Mouse (Mus musculus): Measurements from ENCODE around the gene Thbd. TPM values are rescaled to one million over a fixed set of nuclear protein-coding genes. Genes with fewer than 3 reads are reported as not detected.

Thbd gene
- polyA plus RNA-seq, 1 experiment from 2014 or later: 13.4 TPM

- H3K36me3 ChIP-seq: no peaks in the 10 kb centered on the region
- no peaks in the 10 kb centered on the region for H3K9me3 ChIP-seq (replicated peaks)
- H3K4me1 ChIP-seq: no peaks in the 10 kb centered on the region
- no peak overlapping the region for H3K4me3 ChIP-seq
- no peak overlapping the region for H3K4me2 ChIP-seq (replicated peaks)
- no peaks in the 10 kb centered on the region for H3K27me3 ChIP-seq
- H3K27ac ChIP-seq: no peak overlapping the region
- H3K9ac ChIP-seq: no peak overlapping the region
- ATAC-seq (ENCODE audit: low FRiP score): no peak
- 76% methylated on average over 2 of the region's 2 CpGs for WGBS
Observed at GRCm38 (mm10) chr2:148373602-148374071, 34.4 kb downstream of the Thbd start.

- ATAC-seq (ENCODE audit: low FRiP score): no peak
- Histone ChIP-seq H3K4me3 (no peak overlapping the region), H3K9me3 (replicated peaks) (no peaks in the 10 kb centered on the region), H3K27ac (no peak overlapping the region), H3K27me3 (no peaks in the 10 kb centered on the region), H3K4me2 (replicated peaks) (no peak overlapping the region), H3K36me3 (no peaks in the 10 kb centered on the region), H3K4me1 (no peaks in the 10 kb centered on the region), H3K9ac (no peak overlapping the region)
- WGBS: 75% methylated on average over 4 of the region's 4 CpGs
Observed at GRCm38 (mm10) chr2:148371743-148372630, 36.0 kb downstream of the Thbd start.

DNA sequence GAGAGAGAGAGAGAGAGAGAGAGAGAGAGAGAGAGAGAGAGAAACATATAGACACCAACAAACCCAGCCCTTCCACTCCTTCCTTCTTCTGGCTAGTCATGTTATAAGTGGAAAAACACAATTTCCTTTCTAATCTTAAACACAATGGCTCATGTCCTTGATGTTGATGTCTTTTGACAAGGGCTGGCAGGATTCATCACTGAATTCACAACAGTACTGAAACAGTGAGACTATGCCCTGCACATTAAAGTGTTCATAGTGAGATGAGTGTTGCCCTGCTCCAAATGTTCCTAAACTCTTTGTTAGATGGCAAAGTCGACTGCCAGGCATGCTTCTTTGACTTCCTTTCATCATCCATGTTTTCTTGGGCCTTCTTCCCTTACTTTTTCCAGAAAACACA lies 42.8 kb downstream of the Thbd start:
- 37% methylated on average over 1 of the region's 1 CpGs for WGBS
- Histone ChIP-seq H3K9me3 (replicated peaks) (no peaks in the 10 kb centered on the region), H3K36me3 (no peaks in the 10 kb centered on the region), H3K27ac (no peak overlapping the region), H3K9ac (no peak overlapping the region), H3K27me3 (no peaks in the 10 kb centered on the region), H3K4me3 (no peak overlapping the region), H3K4me2 (replicated peaks) (no peak overlapping the region), H3K4me1 (no peaks in the 10 kb centered on the region)
- no peak for ATAC-seq (ENCODE audit: low FRiP score)

DNA sequence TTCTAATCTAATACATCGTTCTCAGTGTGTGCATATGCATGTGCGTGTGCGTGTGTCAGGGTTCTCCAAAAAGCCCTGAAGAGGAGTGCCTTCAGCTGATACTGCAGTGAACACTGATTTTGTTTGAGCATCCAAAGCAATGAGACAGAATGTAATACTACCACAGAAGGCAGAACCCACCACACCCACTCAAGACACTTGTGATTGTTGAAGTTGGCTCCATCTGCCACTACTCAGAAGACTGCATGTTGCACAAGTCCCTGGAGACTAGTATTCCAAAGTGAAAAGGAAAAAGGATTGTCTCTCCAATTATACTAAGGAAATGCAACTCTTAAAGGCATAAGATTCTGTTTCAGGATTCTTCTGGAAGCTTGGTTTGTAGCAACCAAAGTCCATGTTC lies 43.5 kb downstream of the Thbd start:
- no peak overlapping the region for H3K4me3 ChIP-seq
- H3K4me2 ChIP-seq (replicated peaks): no peak overlapping the region
- no peaks in the 10 kb centered on the region for H3K27me3 ChIP-seq
- no peak for ATAC-seq (ENCODE audit: low FRiP score)
- no peaks in the 10 kb centered on the region for H3K36me3 ChIP-seq
- no peaks in the 10 kb centered on the region for H3K9me3 ChIP-seq (replicated peaks)
- no peak overlapping the region for H3K27ac ChIP-seq
- 97% methylated on average over 3 of the region's 3 CpGs for WGBS
- no peaks in the 10 kb centered on the region for H3K4me1 ChIP-seq
- H3K9ac ChIP-seq: no peak overlapping the region

DNA sequence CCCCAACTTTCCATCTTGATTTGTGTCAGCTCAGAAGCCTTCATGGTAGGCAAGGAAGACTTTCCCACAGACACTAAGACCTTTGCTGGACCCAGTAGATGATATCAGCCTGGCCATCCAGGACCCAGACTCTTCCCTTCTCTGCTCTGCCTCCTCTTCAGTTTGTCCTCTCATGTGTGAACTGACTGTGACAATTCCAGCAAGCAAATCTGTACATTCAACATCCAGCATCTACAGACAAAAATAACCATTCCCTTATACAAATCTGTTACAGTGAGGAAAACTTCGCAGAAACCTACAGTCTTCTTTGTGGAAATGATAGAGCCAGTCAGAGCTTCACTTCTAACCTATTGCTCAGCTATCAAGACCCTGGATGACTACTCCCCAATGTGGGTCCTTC lies 50.8 kb downstream of the Thbd start:
- Histone ChIP-seq H3K27me3 (no peaks in the 10 kb centered on the region), H3K27ac (no peak overlapping the region), H3K4me3 (no peak overlapping the region), H3K4me1 (no peaks in the 10 kb centered on the region), H3K9ac (no peak overlapping the region), H3K36me3 (no peaks in the 10 kb centered on the region), H3K4me2 (replicated peaks) (no peak overlapping the region), H3K9me3 (replicated peaks) (no peaks in the 10 kb centered on the region)
- WGBS: 81% methylated on average over 1 of the region's 1 CpGs
- ATAC-seq (ENCODE audit: low FRiP score): no peak

Other genes with a start within 250 kb of the Thbd start
- 1.7 TPM in 2 replicates for gene Sstr4, start 12.8 kb downstream of the Thbd start, polyA plus RNA-seq (2016; fragmentation: Nextera tagmentation; extraction: Ambion mirVana)
- gene Cd93, start 35.4 kb upstream of the Thbd start, polyA plus RNA-seq (2016; fragmentation: Nextera tagmentation; extraction: Ambion mirVana): 7.0 and 7.4 TPM in 2 replicates